Mouse (Mus musculus) C2C12 (cell line): ENCODE data around the gene Gimap8.

Experiments used
- CEBPB ChIP-seq: IDR thresholded peaks from one replicate; pipeline ENCODE4 v1.6.1; 2011; ENCODE audit warnings: low read depth, mild to moderate bottlenecking, control low read depth, moderate library complexity
- CTCF ChIP-seq: IDR thresholded peaks from one replicate; pipeline ENCODE4 v1.5.1; 2011; ENCODE audit not compliant: control insufficient read depth, insufficient read depth, insufficient read length
- FOSL1 ChIP-seq: IDR thresholded peaks from one replicate; pipeline ENCODE4 v1.8.0; 2011; ENCODE audit warnings: mild to moderate bottlenecking, low read length; ENCODE audit not compliant: poor library complexity, insufficient read depth, severe bottlenecking
- MAX ChIP-seq: IDR thresholded peaks from one replicate; pipeline ENCODE4 v1.6.1; 2011; ENCODE audit warnings: mild to moderate bottlenecking, control low read depth
- MYOD1 ChIP-seq: IDR thresholded peaks from one replicate; pipeline ENCODE4 v1.6.1; 2011; ENCODE audit warnings: low read depth; ENCODE audit not compliant: control insufficient read depth, insufficient read length
- USF1 ChIP-seq: IDR thresholded peaks from one replicate; pipeline ENCODE4 v1.6.1; 2011; ENCODE audit warnings: low read depth, mild to moderate bottlenecking, control low read depth, moderate library complexity

DNA sequence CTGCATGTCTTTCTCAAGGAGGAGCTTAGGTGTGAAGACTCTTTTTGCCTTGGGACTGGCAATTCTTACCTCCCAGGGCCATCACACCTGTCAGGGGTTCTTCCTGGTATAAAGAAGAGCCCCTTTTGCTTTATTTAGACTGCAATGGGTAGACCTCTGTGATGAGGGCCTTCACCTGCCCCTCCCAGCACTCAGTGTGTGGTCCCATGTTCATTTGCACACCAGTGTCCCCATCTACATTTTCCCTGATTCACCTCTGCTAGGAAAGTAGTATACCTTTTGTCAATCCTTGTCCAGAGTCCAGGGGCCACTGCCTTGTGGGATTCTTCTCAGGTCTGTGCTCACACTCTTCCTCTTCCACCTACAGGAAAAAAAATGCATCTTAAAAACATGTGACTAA, 57.1 kb downstream of the Gimap8 start:
- TF ChIP-seq CTCF (no peak), MAX (no peak), USF1 (no peak), MYOD1 (no peak), FOSL1 (no peak), CEBPB (no peak)
